Mouse (Mus musculus) erythroblast, embryonic 14.5 days (primary cell): ENCODE data around the gene Hdgf.

Experiments used
- GATA1 ChIP-seq: IDR thresholded peaks from 2 replicates; pipeline ENCODE4 v1.6.1; 2012; ENCODE audit warnings: low read length, inconsistent platforms, mixed read lengths
- TAL1 ChIP-seq: IDR thresholded peaks from 3 replicates; pipeline ENCODE4 v1.6.1; 2012; ENCODE audit warnings: low read length, inconsistent platforms, mixed read lengths

GRCm38 (mm10) chr3:87885281-87886003, 20.7 kb upstream of the Hdgf start, which contains the start of gene Prcc:
- TF ChIP-seq TAL1 (no peak), GATA1 (no peak)
